Mouse (Mus musculus): ENCODE data around the gene Gnb2. TPM values are rescaled to one million over a fixed set of nuclear protein-coding genes. Genes with fewer than 3 reads are reported as not detected.

Gnb2 gene
- total and polyA plus RNA-seq, 3 experiments = 548 to 550 TPM; not detected in 1

- peak in 1 of 2 experiments; percentile 46; a peak in 2 of 4 replicates for TF ChIP-seq EP300 (IDR thresholded peaks at IDR 0.05; ENCODE audit: low read depth in 1 of 2, low read length in 2 of 2)
These were observed at the start of gene Gnb2, which contains the start of gene Epo (continued) for GRCm38 (mm10) chr5:137533117-137533827.

- Histone ChIP-seq H3K9ac (ENCODE audit: control insufficient read depth, low read depth, low read length, poor library complexity, severe bottlenecking) (no peak overlapping the region), H3K27ac (ENCODE audit: control insufficient read depth, low read depth, low read length) (no peak overlapping the region), H3K79me2 (ENCODE audit: control insufficient read depth, insufficient read depth, low read length, poor library complexity) (no peaks in the 10 kb centered on the region), H3K4me3 (ENCODE audit: control insufficient read depth in 1 of 2, insufficient read depth in 1 of 2, low read depth in 2 of 2, low read length in 2 of 2) (no peak overlapping the region), H3K9me3 (replicated peaks; ENCODE audit: insufficient read depth, low read length) (no peaks in the 10 kb centered on the region), H3K4me1 (ENCODE audit: control insufficient read depth in 1 of 2, insufficient read depth in 2 of 2, low read length in 2 of 2) (no peaks in the 10 kb centered on the region; a peak in 1 of 4 replicates), H3K36me3 (ENCODE audit: control insufficient read depth in 1 of 2, insufficient read depth in 2 of 2, low read length in 2 of 2) (peaks cover 4 to 14% of the 10 kb centered on the region in 2 experiments; a peak in 3 of 4 replicates), H3K27me3 (ENCODE audit: control insufficient read depth in 1 of 2, insufficient read depth in 2 of 2, low read length in 2 of 2) (no peaks in the 10 kb centered on the region)
- DNase-seq (ENCODE audit: low read depth, low spot score) = no peak
- TF ChIP-seq SIN3A (IDR thresholded peaks at IDR 0.05; ENCODE audit: low read length) = no peak
- no peak for TF ChIP-seq TCF12 (IDR thresholded peaks at IDR 0.05; ENCODE audit: low read depth, low read length)
- no peak for TF ChIP-seq RCOR1 (IDR thresholded peaks at IDR 0.05; ENCODE audit: low read depth, low read length)
- no peak for TF ChIP-seq NELFE (IDR thresholded peaks at IDR 0.05; ENCODE audit: low read depth, low read length)
- no peak for TF ChIP-seq GATA1 (IDR thresholded peaks at IDR 0.05; ENCODE audit: low read depth, low read length)
- TF ChIP-seq UBTF (IDR thresholded peaks at IDR 0.05; ENCODE audit: borderline replicate concordance, insufficient read depth, low read depth, low read length) = no peak
- no peak for TF ChIP-seq MAFK (IDR thresholded peaks at IDR 0.05; ENCODE audit: borderline replicate concordance, low read depth, low read length)
- no peak for TF ChIP-seq KAT2A (conservative IDR thresholded peaks at IDR 0.05; ENCODE audit: low read depth, low read length)
- TF ChIP-seq EP300 (IDR thresholded peaks at IDR 0.05; ENCODE audit: low read depth in 1 of 2, low read length in 2 of 2) = no peak
- no peak for TF ChIP-seq HCFC1 (IDR thresholded peaks at IDR 0.05; ENCODE audit: low read depth, low read length)
- no peak for TF ChIP-seq MAZ (IDR thresholded peaks at IDR 0.05; ENCODE audit: low read depth, low read length)
- TF ChIP-seq MAX (IDR thresholded peaks at IDR 0.05; ENCODE audit: low read length) = no peak
- no peak for TF ChIP-seq POLR2A (IDR thresholded peaks at IDR 0.05; ENCODE audit: control insufficient read depth in 1 of 2, insufficient read depth in 1 of 2, low read depth in 1 of 2, low read length in 2 of 2, poor library complexity in 1 of 2)
- no peak for TF ChIP-seq JUND (IDR thresholded peaks at IDR 0.05; ENCODE audit: low read depth, low read length)
These were observed 49.4 kb upstream of the Gnb2 start for GRCm38 (mm10) chr5:137582702-137583101.

GRCm38 (mm10) chr5:137580246-137580645, 46.9 kb upstream of the Gnb2 start:
- no peak overlapping the region for H3K27ac ChIP-seq (ENCODE audit: control insufficient read depth, low read depth, low read length)
- DNase-seq (ENCODE audit: low read depth, low spot score) = no peak
- no peak for TF ChIP-seq MEF2A (IDR thresholded peaks at IDR 0.05; ENCODE audit: extremely low read depth, insufficient replicate concordance, low read depth, low read length, poor library complexity, severe bottlenecking)
- no peak for TF ChIP-seq MAX (IDR thresholded peaks at IDR 0.05; ENCODE audit: low read length)
- TF ChIP-seq UBTF (IDR thresholded peaks at IDR 0.05; ENCODE audit: borderline replicate concordance, insufficient read depth, low read depth, low read length) = no peak
- TF ChIP-seq TAL1 (IDR thresholded peaks at IDR 0.05; ENCODE audit: low read length) = no peak
- no peak for TF ChIP-seq SIN3A (IDR thresholded peaks at IDR 0.05; ENCODE audit: low read length)
- no peak for TF ChIP-seq MXI1 (IDR thresholded peaks at IDR 0.05; ENCODE audit: low read depth, low read length)
- TF ChIP-seq SMC3 (IDR thresholded peaks at IDR 0.05; ENCODE audit: low read depth, low read length) = no peak
- no peak for TF ChIP-seq NRF1 (IDR thresholded peaks at IDR 0.05; ENCODE audit: insufficient read depth, low read depth, low read length, poor library complexity, severe bottlenecking)
- TF ChIP-seq CHD2 (IDR thresholded peaks at IDR 0.05; ENCODE audit: low read length) = no peak
- TF ChIP-seq EP300 (IDR thresholded peaks at IDR 0.05; ENCODE audit: low read depth in 1 of 2, low read length in 2 of 2) = no peak
- no peak for TF ChIP-seq CTCF (IDR thresholded peaks at IDR 0.05 in 2 of 3, conservative IDR thresholded peaks at IDR 0.05 in 1 of 3; ENCODE audit: control insufficient read depth in 1 of 3, insufficient read depth in 1 of 3, low read depth in 2 of 3, low read length in 3 of 3, poor library complexity in 1 of 3, severe bottlenecking in 1 of 3)
- no peak for TF ChIP-seq ELF1 (IDR thresholded peaks at IDR 0.05; ENCODE audit: low read depth, low read length)
- TF ChIP-seq E2F4 (IDR thresholded peaks at IDR 0.05; ENCODE audit: borderline replicate concordance, low read depth, low read length) = no peak
- TF ChIP-seq ETS1 (IDR thresholded peaks at IDR 0.05; ENCODE audit: low read depth, low read length) = no peak
- no peaks in the 10 kb centered on the region for H3K27me3 ChIP-seq (ENCODE audit: control insufficient read depth in 1 of 2, insufficient read depth in 2 of 2, low read length in 2 of 2)
- no peak overlapping the region for H3K4me3 ChIP-seq (ENCODE audit: control insufficient read depth in 1 of 2, insufficient read depth in 1 of 2, low read depth in 2 of 2, low read length in 2 of 2)
- H3K36me3 ChIP-seq (ENCODE audit: control insufficient read depth in 1 of 2, insufficient read depth in 2 of 2, low read length in 2 of 2) = peaks cover 4 to 11% of the 10 kb centered on the region in 2 experiments; a peak in 2 of 4 replicates
- H3K4me1 ChIP-seq (ENCODE audit: control insufficient read depth in 1 of 2, insufficient read depth in 2 of 2, low read length in 2 of 2) = no peaks in the 10 kb centered on the region; a peak in 1 of 4 replicates
- no peaks in the 10 kb centered on the region for H3K79me2 ChIP-seq (ENCODE audit: control insufficient read depth, insufficient read depth, low read length, poor library complexity)
- no peak overlapping the region for H3K9ac ChIP-seq (ENCODE audit: control insufficient read depth, low read depth, low read length, poor library complexity, severe bottlenecking)
- H3K9me3 ChIP-seq (replicated peaks; ENCODE audit: insufficient read depth, low read length) = no peaks in the 10 kb centered on the region
